Mouse (Mus musculus) neural tube, embryonic 11.5 days (tissue): ENCODE data around the gene Snrpf. TPM values are rescaled to one million over a fixed set of nuclear protein-coding genes. Genes with fewer than 3 reads are reported as not detected.

Source experiments
- polyA plus RNA-seq: library from polyadenylated mRNA; unstranded; fragments of >200 nt; fragmentation: Nextera tagmentation; extraction: Ambion mirVana; gene quantifications from 2 replicates; pipeline ENCODE4 v1.2.1, GENCODE M21; 2014

Snrpf gene
- polyA plus RNA-seq, 1 experiment from 2014 or later, result 139 TPM

Other genes with a start within 250 kb of the Snrpf start
- 167 and 168 TPM in 2 replicates for gene Lta4h, start 136.3 kb downstream of the Snrpf start, polyA plus RNA-seq
- gene Hal, start 100.9 kb downstream of the Snrpf start, polyA plus RNA-seq, result 0.12 TPM in 1 of 2 replicates, not detected in the other
- gene Amdhd1, start 49.7 kb downstream of the Snrpf start, polyA plus RNA-seq, result 0.12 TPM in 1 of 2 replicates, not detected in the other
- gene Ccdc38, start 49.1 kb downstream of the Snrpf start, polyA plus RNA-seq, result 0.33 and 0.53 TPM in 2 replicates
- gene Ntn4, start 51.0 kb upstream of the Snrpf start, polyA plus RNA-seq, result 1.5 and 1.9 TPM in 2 replicates
- 6.4 and 9.1 TPM in 2 replicates for gene Usp44, start 241.8 kb upstream of the Snrpf start, polyA plus RNA-seq